Mouse (Mus musculus): ENCODE results near the gene Gm6096.

Gm6096 gene

GRCm38 (mm10) chr7:34234610-34235561 lies 16.0 kb upstream of the Gm6096 start:
- peak; percentile 2 for DNase-seq (ENCODE audit: extremely low spot score, low read depth, low spot score)

- DNase-seq (ENCODE audit: extremely low spot score, low read depth, low spot score), result no peak
Observed at GRCm38 (mm10) chr7:34235602-34236001, 15.2 kb upstream of the Gm6096 start.

GRCm38 (mm10) chr7:34238086-34238485 lies 12.8 kb upstream of the Gm6096 start:
- DNase-seq (ENCODE audit: extremely low spot score, low read depth, low spot score), result no peak

- no peak for DNase-seq (ENCODE audit: extremely low spot score, low read depth, low spot score)
Observed at GRCm38 (mm10) chr7:34242176-34242575, 8.7 kb upstream of the Gm6096 start.

- DNase-seq (ENCODE audit: extremely low spot score, low read depth, low spot score), result no peak
Observed at GRCm38 (mm10) chr7:34246870-34247499, 3.9 kb upstream of the Gm6096 start.

- DNase-seq (ENCODE audit: extremely low spot score, low read depth, low spot score), result no peak
Observed at GRCm38 (mm10) chr7:34252030-34252429, 1.2 kb downstream of the Gm6096 start.

- DNase-seq (ENCODE audit: extremely low spot score, low read depth, low spot score), result no peak
Observed at GRCm38 (mm10) chr7:34255137-34255536, 4.3 kb downstream of the Gm6096 start.

- DNase-seq (ENCODE audit: extremely low spot score, low read depth, low spot score), result no peak
Observed at GRCm38 (mm10) chr7:34255916-34256315, 5.1 kb downstream of the Gm6096 start.

GRCm38 (mm10) chr7:34257279-34257678 lies 6.4 kb downstream of the Gm6096 start:
- no peak for DNase-seq (ENCODE audit: extremely low spot score, low read depth, low spot score)

- DNase-seq (ENCODE audit: extremely low spot score, low read depth, low spot score), result no peak
Observed at GRCm38 (mm10) chr7:34258407-34258806, 7.6 kb downstream of the Gm6096 start.

- DNase-seq (ENCODE audit: extremely low spot score, low read depth, low spot score), result no peak
Observed at GRCm38 (mm10) chr7:34263437-34263836, 12.6 kb downstream of the Gm6096 start.

GRCm38 (mm10) chr7:34265876-34266346 lies 15.1 kb downstream of the Gm6096 start:
- DNase-seq (ENCODE audit: extremely low spot score, low read depth, low spot score), result no peak

- no peak for DNase-seq (ENCODE audit: extremely low spot score, low read depth, low spot score)
Observed at GRCm38 (mm10) chr7:34266421-34266820, 15.6 kb downstream of the Gm6096 start.

- no peak for DNase-seq (ENCODE audit: extremely low spot score, low read depth, low spot score)
Observed at GRCm38 (mm10) chr7:34268463-34268862, 17.6 kb downstream of the Gm6096 start.

GRCm38 (mm10) chr7:34272465-34272864 lies 21.6 kb downstream of the Gm6096 start:
- no peak for DNase-seq (ENCODE audit: extremely low spot score, low read depth, low spot score)

- DNase-seq (ENCODE audit: extremely low spot score, low read depth, low spot score), result no peak
Observed at GRCm38 (mm10) chr7:34276066-34276465, 25.2 kb downstream of the Gm6096 start.

- no peak for DNase-seq (ENCODE audit: extremely low spot score, low read depth, low spot score)
Observed at GRCm38 (mm10) chr7:34277656-34278055, 26.8 kb downstream of the Gm6096 start.

GRCm38 (mm10) chr7:34290450-34291151 lies 39.8 kb downstream of the Gm6096 start:
- DNase-seq (ENCODE audit: extremely low spot score, low read depth, low spot score), result no peak

- DNase-seq (ENCODE audit: extremely low spot score, low read depth, low spot score), result no peak
Observed at GRCm38 (mm10) chr7:34291265-34291664, 40.4 kb downstream of the Gm6096 start.

- DNase-seq (ENCODE audit: extremely low spot score, low read depth, low spot score), result no peak
Observed at GRCm38 (mm10) chr7:34292633-34293032, 41.8 kb downstream of the Gm6096 start.

GRCm38 (mm10) chr7:34296124-34296523 lies 45.3 kb downstream of the Gm6096 start:
- no peak for DNase-seq (ENCODE audit: extremely low spot score, low read depth, low spot score)
